Mouse (Mus musculus): ENCODE results near the gene Wfdc5. TPM values are rescaled to one million over a fixed set of nuclear protein-coding genes. Genes with fewer than 3 reads are reported as not detected.

Wfdc5 gene
- polyA plus RNA-seq, 1 experiment from 2014 or later = not detected

GRCm38 (mm10) chr2:164127297-164127696, 55.2 kb downstream of the Wfdc5 start:
- H3K36me3 ChIP-seq (ENCODE audit: control insufficient read depth, insufficient read depth, low read length) = peaks cover 23% of the 10 kb centered on the region; the same call in 1 of the 2 replicates
- ATAC-seq (no peak), DNase-seq (ENCODE audit: low spot score) (no peak)
- H3K9ac ChIP-seq (ENCODE audit: low read length) = no peak overlapping the region
- H3K27me3 ChIP-seq (replicated peaks; ENCODE audit: control insufficient read depth, insufficient read depth, low read length) = no peaks in the 10 kb centered on the region
- 97% methylated on average over 2 of the region's 2 CpGs for WGBS
- no peaks in the 10 kb centered on the region for H3K4me1 ChIP-seq (ENCODE audit: control insufficient read depth, insufficient read depth, low read length)
- H3K9me3 ChIP-seq (replicated peaks; ENCODE audit: control insufficient read depth, low read length) = no peaks in the 10 kb centered on the region
- no peak overlapping the region for H3K4me2 ChIP-seq (ENCODE audit: low read length)
- no peak overlapping the region for H3K27ac ChIP-seq (ENCODE audit: low read depth, low read length)
- no peak overlapping the region for H3K4me3 ChIP-seq (ENCODE audit: low read depth, low read length)

- no peaks in the 10 kb centered on the region for H3K27me3 ChIP-seq (replicated peaks; ENCODE audit: control insufficient read depth, insufficient read depth, low read length)
- ATAC-seq (no peak), DNase-seq (ENCODE audit: low spot score) (peak; percentile 46)
- H3K27ac ChIP-seq (ENCODE audit: low read depth, low read length) = no peak overlapping the region
- H3K4me3 ChIP-seq (ENCODE audit: low read depth, low read length) = no peak overlapping the region
- no peaks in the 10 kb centered on the region for H3K9me3 ChIP-seq (replicated peaks; ENCODE audit: control insufficient read depth, low read length)
- H3K9ac ChIP-seq (ENCODE audit: low read length) = no peak overlapping the region
- H3K4me2 ChIP-seq (ENCODE audit: low read length) = no peak overlapping the region
- H3K4me1 ChIP-seq (ENCODE audit: control insufficient read depth, insufficient read depth, low read length) = no peaks in the 10 kb centered on the region
- H3K36me3 ChIP-seq (ENCODE audit: control insufficient read depth, insufficient read depth, low read length) = peaks cover 25% of the 10 kb centered on the region
- WGBS = 85% methylated on average over 13 of the region's 13 CpGs
Measured at GRCm38 (mm10) chr2:164126533-164126955, 56.0 kb downstream of the Wfdc5 start.

Other genes starting within 250 kb of the Wfdc5 start
- gene Ywhab, start 187.8 kb downstream of the Wfdc5 start, polyA plus RNA-seq (2014; fragmentation: Nextera tagmentation; extraction: Ambion mirVana) = 305 and 380 TPM in 2 replicates
- gene Pabpc1l, start 157.3 kb downstream of the Wfdc5 start, polyA plus RNA-seq (2014; fragmentation: Nextera tagmentation; extraction: Ambion mirVana) = 2.1 and 2.6 TPM in 2 replicates
- gene Stk4, start 112.4 kb downstream of the Wfdc5 start, polyA plus RNA-seq (2014; fragmentation: Nextera tagmentation; extraction: Ambion mirVana) = 36.2 and 39.5 TPM in 2 replicates
- 53.1 and 60.3 TPM in 2 replicates for gene Tomm34, start 111.6 kb downstream of the Wfdc5 start, polyA plus RNA-seq (2014; fragmentation: Nextera tagmentation; extraction: Ambion mirVana)
- 0.27 and 0.77 TPM in 2 replicates for gene Kcns1, start 11.6 kb downstream of the Wfdc5 start, polyA plus RNA-seq (2014; fragmentation: Nextera tagmentation; extraction: Ambion mirVana)
- gene Wfdc12, start 7.9 kb upstream of the Wfdc5 start, polyA plus RNA-seq (2014; fragmentation: Nextera tagmentation; extraction: Ambion mirVana) = not detected in 2 replicates
- gene Wfdc15a, start 17.4 kb upstream of the Wfdc5 start, polyA plus RNA-seq (2014; fragmentation: Nextera tagmentation; extraction: Ambion mirVana) = not detected in 2 replicates
- not detected in 2 replicates for gene Wfdc15b, start 38.9 kb upstream of the Wfdc5 start, polyA plus RNA-seq (2014; fragmentation: Nextera tagmentation; extraction: Ambion mirVana)
- gene Svs2, start 55.7 kb upstream of the Wfdc5 start, polyA plus RNA-seq (2014; fragmentation: Nextera tagmentation; extraction: Ambion mirVana) = not detected in 2 replicates
- gene Svs3b, start 73.9 kb upstream of the Wfdc5 start, polyA plus RNA-seq (2014; fragmentation: Nextera tagmentation; extraction: Ambion mirVana) = not detected in 2 replicates
- gene Svs4, start 95.7 kb upstream of the Wfdc5 start, polyA plus RNA-seq (2014; fragmentation: Nextera tagmentation; extraction: Ambion mirVana) = not detected in 2 replicates
- gene Svs3a, start 106.5 kb upstream of the Wfdc5 start, polyA plus RNA-seq (2014; fragmentation: Nextera tagmentation; extraction: Ambion mirVana) = not detected in 2 replicates
- not detected in 2 replicates for gene Svs6, start 134.0 kb upstream of the Wfdc5 start, polyA plus RNA-seq (2014; fragmentation: Nextera tagmentation; extraction: Ambion mirVana)
- gene Svs5, start 150.0 kb upstream of the Wfdc5 start, polyA plus RNA-seq (2014; fragmentation: Nextera tagmentation; extraction: Ambion mirVana) = not detected in 2 replicates
- not detected in 2 replicates for gene Slpi, start 206.4 kb upstream of the Wfdc5 start, polyA plus RNA-seq (2014; fragmentation: Nextera tagmentation; extraction: Ambion mirVana)
- gene Rbpjl, start 220.4 kb upstream of the Wfdc5 start, polyA plus RNA-seq (2014; fragmentation: Nextera tagmentation; extraction: Ambion mirVana) = 0.06 TPM in 1 of 2 replicates, not detected in the other
- 0.08 and 0.10 TPM in 2 replicates for gene Matn4, start 222.4 kb upstream of the Wfdc5 start, polyA plus RNA-seq (2014; fragmentation: Nextera tagmentation; extraction: Ambion mirVana)